Mouse (Mus musculus): ENCODE data around the gene Psme3. TPM values are rescaled to one million over a fixed set of nuclear protein-coding genes. Genes with fewer than 3 reads are reported as not detected.

Gene Psme3
- polyA plus RNA-seq, 1 experiment from 2014 or later, result 138 TPM

GRCm38 (mm10) chr11:101279193-101279569 lies 36.8 kb upstream of the Psme3 start:
- 60% methylated on average over 14 of the region's 14 CpGs for WGBS
- no peak for DNase-seq (ENCODE audit: low spot score)
- no peaks in the 10 kb centered on the region; the same call in 1 of the 2 replicates for H3K27me3 ChIP-seq (ENCODE audit: control insufficient read depth, insufficient read depth, low read length)
- no peak; the same call in 1 of the 2 replicates for ATAC-seq (ENCODE audit: low FRiP score)
- H3K4me3 ChIP-seq (ENCODE audit: low read depth, low read length), result peak overlapping the region; percentile 76; the same call in 1 of the 2 replicates
- no peaks in the 10 kb centered on the region for H3K9me3 ChIP-seq (ENCODE audit: control insufficient read depth, low read length)
- no peaks in the 10 kb centered on the region for H3K36me3 ChIP-seq (ENCODE audit: control insufficient read depth, insufficient read depth, low read length)
- peak overlapping the region; percentile 31; the same call in 1 of the 2 replicates for H3K9ac ChIP-seq (ENCODE audit: low read depth, low read length)
- no peak overlapping the region for H3K27ac ChIP-seq (ENCODE audit: low read depth, low read length)
- H3K4me1 ChIP-seq (replicated peaks; ENCODE audit: control insufficient read depth, insufficient read depth, low read length), result peaks cover 11% of the 10 kb centered on the region
- peak overlapping the region; percentile 35 for H3K4me2 ChIP-seq (replicated peaks; ENCODE audit: low read depth, low read length)

GRCm38 (mm10) chr11:101280837-101281236 lies 35.2 kb upstream of the Psme3 start:
- Histone ChIP-seq H3K4me3 (ENCODE audit: low read depth, low read length) (no peak overlapping the region), H3K27ac (ENCODE audit: low read depth, low read length) (no peak overlapping the region), H3K36me3 (ENCODE audit: control insufficient read depth, insufficient read depth, low read length) (no peaks in the 10 kb centered on the region), H3K27me3 (ENCODE audit: control insufficient read depth, insufficient read depth, low read length) (no peaks in the 10 kb centered on the region; the same call in 1 of the 2 replicates), H3K4me2 (replicated peaks; ENCODE audit: low read depth, low read length) (no peak overlapping the region), H3K4me1 (replicated peaks; ENCODE audit: control insufficient read depth, insufficient read depth, low read length) (peaks cover 11% of the 10 kb centered on the region), H3K9ac (ENCODE audit: low read depth, low read length) (no peak overlapping the region), H3K9me3 (ENCODE audit: control insufficient read depth, low read length) (no peaks in the 10 kb centered on the region)
- ATAC-seq (ENCODE audit: low FRiP score) (no peak), DNase-seq (ENCODE audit: low spot score) (no peak)
- WGBS, result 49% methylated on average over 7 of the region's 7 CpGs

GRCm38 (mm10) chr11:101282896-101283295 lies 33.1 kb upstream of the Psme3 start:
- ATAC-seq (ENCODE audit: low FRiP score) (no peak), DNase-seq (ENCODE audit: low spot score) (no peak)
- 28% methylated on average over 5 of the region's 5 CpGs for WGBS
- Histone ChIP-seq H3K4me2 (replicated peaks; ENCODE audit: low read depth, low read length) (no peak overlapping the region), H3K27ac (ENCODE audit: low read depth, low read length) (no peak overlapping the region), H3K9ac (ENCODE audit: low read depth, low read length) (no peak overlapping the region), H3K4me1 (replicated peaks; ENCODE audit: control insufficient read depth, insufficient read depth, low read length) (peaks cover 3% of the 10 kb centered on the region), H3K27me3 (ENCODE audit: control insufficient read depth, insufficient read depth, low read length) (no peaks in the 10 kb centered on the region), H3K36me3 (ENCODE audit: control insufficient read depth, insufficient read depth, low read length) (0 out of 2 replicates have a peak, but pooled peaks cover 2% of the 10 kb centered on the region), H3K4me3 (ENCODE audit: low read depth, low read length) (no peak overlapping the region), H3K9me3 (ENCODE audit: control insufficient read depth, low read length) (no peaks in the 10 kb centered on the region)

- H3K4me2 ChIP-seq (replicated peaks; ENCODE audit: low read depth, low read length), result no peak overlapping the region
- H3K4me1 ChIP-seq (replicated peaks; ENCODE audit: control insufficient read depth, insufficient read depth, low read length), result no peaks in the 10 kb centered on the region
- no peaks in the 10 kb centered on the region for H3K27me3 ChIP-seq (ENCODE audit: control insufficient read depth, insufficient read depth, low read length)
- no peaks in the 10 kb centered on the region for H3K9me3 ChIP-seq (ENCODE audit: control insufficient read depth, low read length)
- no peak overlapping the region for H3K4me3 ChIP-seq (ENCODE audit: low read depth, low read length)
- DNase-seq (ENCODE audit: low spot score), result no peak
- WGBS, result 57% methylated on average over 4 of the region's 4 CpGs
- 0 out of 2 replicates have a peak, but pooled peaks cover 2% of the 10 kb centered on the region for H3K36me3 ChIP-seq (ENCODE audit: control insufficient read depth, insufficient read depth, low read length)
- no peak overlapping the region for H3K27ac ChIP-seq (ENCODE audit: low read depth, low read length)
- no peak for ATAC-seq (ENCODE audit: low FRiP score)
- H3K9ac ChIP-seq (ENCODE audit: low read depth, low read length), result no peak overlapping the region
Measured at GRCm38 (mm10) chr11:101283805-101284204, 32.2 kb upstream of the Psme3 start.

- Histone ChIP-seq H3K27me3 (ENCODE audit: control insufficient read depth, insufficient read depth, low read length) (no peaks in the 10 kb centered on the region), H3K36me3 (ENCODE audit: control insufficient read depth, insufficient read depth, low read length) (0 out of 2 replicates have a peak, but pooled peaks cover 2% of the 10 kb centered on the region), H3K4me3 (ENCODE audit: low read depth, low read length) (no peak overlapping the region), H3K4me1 (replicated peaks; ENCODE audit: control insufficient read depth, insufficient read depth, low read length) (no peaks in the 10 kb centered on the region), H3K9ac (ENCODE audit: low read depth, low read length) (no peak overlapping the region), H3K9me3 (ENCODE audit: control insufficient read depth, low read length) (no peaks in the 10 kb centered on the region), H3K27ac (ENCODE audit: low read depth, low read length) (no peak overlapping the region), H3K4me2 (replicated peaks; ENCODE audit: low read depth, low read length) (no peak overlapping the region)
- 89% methylated on average over 9 of the region's 9 CpGs for WGBS
- ATAC-seq (ENCODE audit: low FRiP score) (no peak), DNase-seq (ENCODE audit: low spot score) (no peak)
Measured at GRCm38 (mm10) chr11:101287306-101287705, 28.7 kb upstream of the Psme3 start.

- Histone ChIP-seq H3K27ac (ENCODE audit: low read depth, low read length) (no peak overlapping the region), H3K36me3 (ENCODE audit: control insufficient read depth, insufficient read depth, low read length) (peaks cover 7% of the 10 kb centered on the region), H3K4me3 (ENCODE audit: low read depth, low read length) (no peak overlapping the region), H3K9me3 (ENCODE audit: control insufficient read depth, low read length) (no peaks in the 10 kb centered on the region), H3K4me2 (replicated peaks; ENCODE audit: low read depth, low read length) (no peak overlapping the region), H3K27me3 (ENCODE audit: control insufficient read depth, insufficient read depth, low read length) (no peaks in the 10 kb centered on the region), H3K9ac (ENCODE audit: low read depth, low read length) (no peak overlapping the region), H3K4me1 (replicated peaks; ENCODE audit: control insufficient read depth, insufficient read depth, low read length) (no peaks in the 10 kb centered on the region)
- DNase-seq (ENCODE audit: low spot score), result no peak
- WGBS, result 96% methylated on average over 8 of the region's 8 CpGs
- no peak for ATAC-seq (ENCODE audit: low FRiP score)
Measured at GRCm38 (mm10) chr11:101291231-101291630, 24.8 kb upstream of the Psme3 start.

- ATAC-seq (ENCODE audit: low FRiP score), result no peak
- Histone ChIP-seq H3K27ac (ENCODE audit: low read depth, low read length) (no peak overlapping the region), H3K27me3 (ENCODE audit: control insufficient read depth, insufficient read depth, low read length) (no peaks in the 10 kb centered on the region), H3K4me3 (ENCODE audit: low read depth, low read length) (no peak overlapping the region), H3K36me3 (ENCODE audit: control insufficient read depth, insufficient read depth, low read length) (peaks cover 5% of the 10 kb centered on the region), H3K4me1 (replicated peaks; ENCODE audit: control insufficient read depth, insufficient read depth, low read length) (no peaks in the 10 kb centered on the region), H3K9me3 (ENCODE audit: control insufficient read depth, low read length) (no peaks in the 10 kb centered on the region), H3K9ac (ENCODE audit: low read depth, low read length) (no peak overlapping the region), H3K4me2 (replicated peaks; ENCODE audit: low read depth, low read length) (no peak overlapping the region)
- WGBS, result 87% methylated on average over 8 of the region's 8 CpGs
- no peak for DNase-seq (ENCODE audit: low spot score)
Measured at GRCm38 (mm10) chr11:101295191-101295590, 20.8 kb upstream of the Psme3 start.

GRCm38 (mm10) chr11:101300881-101301280 lies 15.1 kb upstream of the Psme3 start:
- DNase-seq (ENCODE audit: low spot score) (no peak), ATAC-seq (ENCODE audit: low FRiP score) (no peak)
- Histone ChIP-seq H3K4me2 (replicated peaks; ENCODE audit: low read depth, low read length) (peak overlapping the region; percentile 94), H3K27ac (ENCODE audit: low read depth, low read length) (no peak overlapping the region), H3K36me3 (ENCODE audit: control insufficient read depth, insufficient read depth, low read length) (no peaks in the 10 kb centered on the region), H3K27me3 (ENCODE audit: control insufficient read depth, insufficient read depth, low read length) (no peaks in the 10 kb centered on the region), H3K9ac (ENCODE audit: low read depth, low read length) (peak overlapping the region; percentile 88; the same call in 1 of the 2 replicates), H3K4me3 (ENCODE audit: low read depth, low read length) (peak overlapping the region; percentile 92; the same call in 1 of the 2 replicates), H3K9me3 (ENCODE audit: control insufficient read depth, low read length) (no peaks in the 10 kb centered on the region), H3K4me1 (replicated peaks; ENCODE audit: control insufficient read depth, insufficient read depth, low read length) (peaks cover 8% of the 10 kb centered on the region)
- 73% methylated on average over 7 of the region's 7 CpGs for WGBS

GRCm38 (mm10) chr11:101301299-101302003 lies 14.6 kb upstream of the Psme3 start:
- Histone ChIP-seq H3K27ac (ENCODE audit: low read depth, low read length) (0 out of 2 replicates have a peak overlapping the region, but pooled peaks have one; percentile 58), H3K4me1 (replicated peaks; ENCODE audit: control insufficient read depth, insufficient read depth, low read length) (peaks cover 8% of the 10 kb centered on the region), H3K9ac (ENCODE audit: low read depth, low read length) (peak overlapping the region; percentile 88), H3K36me3 (ENCODE audit: control insufficient read depth, insufficient read depth, low read length) (no peaks in the 10 kb centered on the region), H3K4me2 (replicated peaks; ENCODE audit: low read depth, low read length) (peak overlapping the region; percentile 94), H3K4me3 (ENCODE audit: low read depth, low read length) (peak overlapping the region; percentile 92), H3K9me3 (ENCODE audit: control insufficient read depth, low read length) (no peaks in the 10 kb centered on the region), H3K27me3 (ENCODE audit: control insufficient read depth, insufficient read depth, low read length) (no peaks in the 10 kb centered on the region)
- ATAC-seq (ENCODE audit: low FRiP score), result peak; percentile 35
- DNase-seq (ENCODE audit: low spot score), result no peak
- WGBS, result 16% methylated on average over 26 of the region's 26 CpGs
